Mouse (Mus musculus) liver, embryonic 13.5 days (tissue): ENCODE data around the gene Lmx1a. TPM values are rescaled to one million over a fixed set of nuclear protein-coding genes. Genes with fewer than 3 reads are reported as not detected.

Source experiments
- ATAC-seq: fragments of 200-750 bp; cut with Nextera tagmentation; 2 replicates; pipeline ENCODE4 v1.8.0; 2017; ENCODE audit warnings: low read depth, mild to moderate bottlenecking, moderate number of reproducible peaks, moderate library complexity
- DNase-seq: peaks from one replicate; pipeline ENCODE4 v3.0.0; 2022
- H3K27ac ChIP-seq: fragments of 300-500 bp; sonication (generic); 2 replicates; pipeline ENCODE4 v1.5.1; 2015; ENCODE audit warnings: moderate library complexity, mild to moderate bottlenecking, inconsistent platforms
- H3K27me3 ChIP-seq: fragments of 300-500 bp; sonication (generic); 2 replicates; pipeline ENCODE4 v1.6.1; 2015; ENCODE audit warnings: mild to moderate bottlenecking, inconsistent platforms
- H3K36me3 ChIP-seq: fragments of 300-500 bp; sonication (generic); 2 replicates; pipeline ENCODE4 v1.6.1; 2015; ENCODE audit warnings: mild to moderate bottlenecking, inconsistent platforms
- H3K4me1 ChIP-seq: fragments of 300-500 bp; sonication (generic); replicated peaks from 2 replicates; pipeline ENCODE4 v1.6.1; 2015; ENCODE audit warnings: inconsistent platforms
- H3K4me2 ChIP-seq: fragments of 300-500 bp; sonication (generic); 2 replicates; pipeline ENCODE4 v1.6.1; 2015; ENCODE audit warnings: inconsistent platforms, mild to moderate bottlenecking, moderate library complexity
- H3K4me3 ChIP-seq: fragments of 300-500 bp; sonication (generic); replicated peaks from 2 replicates; pipeline ENCODE4 v1.5.1; 2015; ENCODE audit warnings: mild to moderate bottlenecking, inconsistent platforms
- H3K9ac ChIP-seq: fragments of 300-500 bp; sonication (generic); 2 replicates; pipeline ENCODE4 v1.6.1; 2015; ENCODE audit warnings: mild to moderate bottlenecking, inconsistent platforms
- H3K9me3 ChIP-seq: fragments of 300-500 bp; sonication (generic); replicated peaks from 2 replicates; pipeline ENCODE4 v1.6.1; 2016; ENCODE audit warnings: inconsistent platforms
- WGBS: fragments of 180-500 bp; shearing (Covaris S2); methylation state at CpG from one replicate; pipeline ENCODE4 v1.1.7; 2015; ENCODE audit not compliant: insufficient replicate concordance; 5-methylcytosine and 5-hydroxymethylcytosine counted together
- polyA plus RNA-seq: library from polyadenylated mRNA; unstranded; fragments of >200 nt; fragmentation: Nextera tagmentation; extraction: Ambion mirVana; gene quantifications from 2 replicates; pipeline ENCODE4 v1.2.1, GENCODE M21; 2015

Lmx1a gene
- polyA plus RNA-seq, 1 experiment from 2014 or later = 0.35 TPM

GRCm38 (mm10) chr1:167695910-167696459, 6.9 kb downstream of the Lmx1a start:
- DNase-seq (no peak), ATAC-seq (no peak)
- no peaks in the 10 kb centered on the region for H3K9me3 ChIP-seq
- H3K9ac ChIP-seq = no peak overlapping the region
- H3K36me3 ChIP-seq = no peaks in the 10 kb centered on the region
- no peak overlapping the region for H3K4me2 ChIP-seq
- H3K27ac ChIP-seq = no peak overlapping the region
- no peaks in the 10 kb centered on the region for H3K4me1 ChIP-seq
- WGBS = 43% methylated on average over 11 of the region's 11 CpGs
- peaks cover 56% of the 10 kb centered on the region for H3K27me3 ChIP-seq
- no peak overlapping the region for H3K4me3 ChIP-seq

DNA sequence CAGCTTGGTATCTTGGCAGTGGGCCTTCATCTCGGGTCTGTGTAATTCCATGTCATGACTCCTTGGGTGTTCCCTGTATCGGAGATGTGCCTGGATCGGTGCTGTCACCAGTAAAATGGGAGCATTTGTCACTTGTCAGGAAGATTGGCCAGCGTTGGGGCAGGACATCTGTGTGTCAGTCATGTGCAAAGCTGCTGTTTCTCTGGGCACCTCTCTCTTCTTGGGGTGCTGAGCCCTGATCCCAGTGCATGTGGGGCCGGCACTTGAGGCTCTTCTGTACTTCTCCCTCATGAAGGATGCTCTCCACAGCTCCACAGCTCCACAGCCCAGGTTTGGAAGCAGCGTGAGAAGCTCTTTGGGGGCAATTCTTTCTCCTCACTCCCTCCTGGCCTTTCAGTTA, 10.7 kb downstream of the Lmx1a start:
- H3K4me3 ChIP-seq = no peak overlapping the region
- no peak for DNase-seq
- no peaks in the 10 kb centered on the region for H3K36me3 ChIP-seq
- H3K4me1 ChIP-seq = no peaks in the 10 kb centered on the region
- no peak overlapping the region for H3K27ac ChIP-seq
- 48% methylated on average over 6 of the region's 6 CpGs for WGBS
- H3K27me3 ChIP-seq = peaks cover 20% of the 10 kb centered on the region
- ATAC-seq = no peak
- H3K4me2 ChIP-seq = no peak overlapping the region
- no peak overlapping the region for H3K9ac ChIP-seq
- H3K9me3 ChIP-seq = no peaks in the 10 kb centered on the region

GRCm38 (mm10) chr1:167700221-167700620, 11.2 kb downstream of the Lmx1a start:
- WGBS = 26% methylated on average over 7 of the region's 7 CpGs
- ATAC-seq (no peak), DNase-seq (no peak)
- Histone ChIP-seq H3K4me3 (no peak overlapping the region), H3K4me2 (no peak overlapping the region), H3K36me3 (no peaks in the 10 kb centered on the region), H3K27ac (no peak overlapping the region), H3K27me3 (peaks cover 15% of the 10 kb centered on the region), H3K9me3 (no peaks in the 10 kb centered on the region), H3K9ac (no peak overlapping the region), H3K4me1 (no peaks in the 10 kb centered on the region)

GRCm38 (mm10) chr1:167705527-167705926, 16.5 kb downstream of the Lmx1a start:
- WGBS = 65% methylated on average over 7 of the region's 7 CpGs
- no peak overlapping the region for H3K4me3 ChIP-seq
- DNase-seq = no peak
- no peaks in the 10 kb centered on the region for H3K9me3 ChIP-seq
- no peak overlapping the region for H3K9ac ChIP-seq
- no peaks in the 10 kb centered on the region for H3K4me1 ChIP-seq
- H3K27me3 ChIP-seq = no peaks in the 10 kb centered on the region
- H3K4me2 ChIP-seq = no peak overlapping the region
- ATAC-seq = no peak
- no peaks in the 10 kb centered on the region for H3K36me3 ChIP-seq
- no peak overlapping the region for H3K27ac ChIP-seq

GRCm38 (mm10) chr1:167708761-167709160, 19.7 kb downstream of the Lmx1a start:
- no peak overlapping the region for H3K4me2 ChIP-seq
- WGBS = 45% methylated on average over 5 of the region's 5 CpGs
- DNase-seq (no peak), ATAC-seq (no peak)
- H3K36me3 ChIP-seq = no peaks in the 10 kb centered on the region
- no peak overlapping the region for H3K4me3 ChIP-seq
- H3K9ac ChIP-seq = no peak overlapping the region
- H3K27me3 ChIP-seq = no peaks in the 10 kb centered on the region
- H3K4me1 ChIP-seq = no peaks in the 10 kb centered on the region
- H3K27ac ChIP-seq = no peak overlapping the region
- H3K9me3 ChIP-seq = no peaks in the 10 kb centered on the region

- Histone ChIP-seq H3K9ac (no peak overlapping the region), H3K4me2 (no peak overlapping the region), H3K4me3 (no peak overlapping the region), H3K27ac (no peak overlapping the region), H3K27me3 (no peaks in the 10 kb centered on the region), H3K9me3 (no peaks in the 10 kb centered on the region), H3K36me3 (no peaks in the 10 kb centered on the region), H3K4me1 (no peaks in the 10 kb centered on the region)
- WGBS = 45% methylated on average over 6 of the region's 6 CpGs
- DNase-seq (no peak), ATAC-seq (no peak)
Observed at GRCm38 (mm10) chr1:167715730-167716341, 26.8 kb downstream of the Lmx1a start.

- Histone ChIP-seq H3K27me3 (0 out of 2 replicates have a peak, but pooled peaks cover 3% of the 10 kb centered on the region), H3K36me3 (no peaks in the 10 kb centered on the region), H3K9me3 (no peaks in the 10 kb centered on the region), H3K4me3 (no peak overlapping the region), H3K4me2 (no peak overlapping the region), H3K27ac (no peak overlapping the region), H3K4me1 (no peaks in the 10 kb centered on the region), H3K9ac (no peak overlapping the region)
- WGBS = 16% methylated on average over 6 of the region's 6 CpGs
- ATAC-seq (no peak), DNase-seq (no peak)
Observed at GRCm38 (mm10) chr1:167734471-167734870, 45.4 kb downstream of the Lmx1a start.

DNA sequence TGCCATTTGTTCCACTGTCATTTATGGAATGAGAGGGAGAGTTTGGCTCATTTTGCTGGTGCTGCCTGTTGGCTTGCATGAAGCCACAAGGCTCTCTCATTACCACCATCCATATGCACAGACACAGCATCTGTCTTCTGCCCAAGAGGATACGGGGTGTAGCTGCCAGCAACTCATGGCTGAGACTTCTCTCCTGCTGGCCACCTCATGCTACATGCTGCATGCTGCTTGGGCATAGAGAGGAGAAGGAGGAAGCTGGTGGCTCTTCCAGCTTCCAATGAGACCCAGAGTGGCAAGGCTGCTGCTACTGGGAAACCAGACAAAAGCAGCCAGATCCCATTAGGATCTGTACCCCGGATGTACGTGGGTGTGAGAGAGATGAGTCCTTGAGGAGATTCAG, 47.8 kb downstream of the Lmx1a start:
- H3K4me3 ChIP-seq = no peak overlapping the region
- no peak overlapping the region for H3K9ac ChIP-seq
- DNase-seq = no peak
- no peak overlapping the region for H3K4me2 ChIP-seq
- no peak overlapping the region for H3K27ac ChIP-seq
- 65% methylated on average over 3 of the region's 3 CpGs for WGBS
- no peak for ATAC-seq
- no peaks in the 10 kb centered on the region for H3K4me1 ChIP-seq
- no peaks in the 10 kb centered on the region for H3K36me3 ChIP-seq
- 0 out of 2 replicates have a peak, but pooled peaks cover 3% of the 10 kb centered on the region for H3K27me3 ChIP-seq
- no peaks in the 10 kb centered on the region for H3K9me3 ChIP-seq

GRCm38 (mm10) chr1:167739286-167739685, 50.2 kb downstream of the Lmx1a start:
- no peaks in the 10 kb centered on the region for H3K36me3 ChIP-seq
- WGBS = 58% methylated on average over 7 of the region's 7 CpGs
- H3K4me2 ChIP-seq = no peak overlapping the region
- H3K9me3 ChIP-seq = no peaks in the 10 kb centered on the region
- no peaks in the 10 kb centered on the region for H3K4me1 ChIP-seq
- no peak overlapping the region for H3K9ac ChIP-seq
- 0 out of 2 replicates have a peak, but pooled peaks cover 3% of the 10 kb centered on the region for H3K27me3 ChIP-seq
- no peak overlapping the region for H3K4me3 ChIP-seq
- ATAC-seq (no peak), DNase-seq (no peak)
- H3K27ac ChIP-seq = no peak overlapping the region

GRCm38 (mm10) chr1:167746676-167747075, 57.6 kb downstream of the Lmx1a start:
- Histone ChIP-seq H3K27me3 (no peaks in the 10 kb centered on the region), H3K27ac (no peak overlapping the region), H3K36me3 (no peaks in the 10 kb centered on the region), H3K9ac (no peak overlapping the region), H3K4me3 (no peak overlapping the region), H3K4me2 (no peak overlapping the region), H3K9me3 (no peaks in the 10 kb centered on the region), H3K4me1 (no peaks in the 10 kb centered on the region)
- 37% methylated on average over 6 of the region's 6 CpGs for WGBS
- ATAC-seq (no peak), DNase-seq (no peak)

GRCm38 (mm10) chr1:167752661-167753060, 63.6 kb downstream of the Lmx1a start:
- H3K27me3 ChIP-seq = no peaks in the 10 kb centered on the region
- H3K4me2 ChIP-seq = no peak overlapping the region
- 62% methylated on average over 5 of the region's 5 CpGs for WGBS
- H3K27ac ChIP-seq = no peak overlapping the region
- no peaks in the 10 kb centered on the region for H3K4me1 ChIP-seq
- no peak for DNase-seq
- H3K4me3 ChIP-seq = no peak overlapping the region
- H3K36me3 ChIP-seq = no peaks in the 10 kb centered on the region
- H3K9ac ChIP-seq = no peak overlapping the region
- H3K9me3 ChIP-seq = no peaks in the 10 kb centered on the region
- ATAC-seq = no peak

DNA sequence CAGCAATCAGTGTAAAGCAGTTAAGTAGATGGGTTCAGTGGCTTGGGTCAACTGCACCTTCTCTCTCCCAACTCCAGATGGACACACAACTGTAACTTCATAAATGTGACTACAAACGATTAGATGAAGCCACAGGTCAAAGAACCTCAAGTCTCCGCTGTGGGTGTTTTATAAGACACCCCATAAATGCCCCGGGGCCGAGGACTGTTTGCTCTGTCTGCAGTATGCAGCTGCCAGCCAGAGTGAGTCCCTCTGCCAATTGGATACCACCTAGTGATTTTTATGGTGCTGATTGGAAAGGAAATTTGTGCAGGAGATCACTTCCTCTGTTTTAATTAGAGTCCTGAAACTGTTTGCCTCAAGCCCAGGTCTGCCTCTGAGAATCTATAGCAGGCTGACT, 65.0 kb downstream of the Lmx1a start:
- Histone ChIP-seq H3K4me1 (no peaks in the 10 kb centered on the region), H3K4me2 (no peak overlapping the region), H3K9me3 (no peaks in the 10 kb centered on the region), H3K27me3 (no peaks in the 10 kb centered on the region), H3K4me3 (no peak overlapping the region), H3K27ac (no peak overlapping the region), H3K9ac (no peak overlapping the region), H3K36me3 (no peaks in the 10 kb centered on the region)
- 63% methylated on average over 4 of the region's 4 CpGs for WGBS
- no peak for ATAC-seq
- no peak for DNase-seq
